Mouse (Mus musculus) cortical plate, adult 2 months (tissue): ENCODE data around the gene H2-M10.1. TPM values are rescaled to one million over a fixed set of nuclear protein-coding genes. Genes with fewer than 3 reads are reported as not detected.

Experiments used
- H3K27ac ChIP-seq: fragments of 200-500 bp; 2 replicates; pipeline ENCODE4 v1.5.1; 2012; ENCODE audit warnings: low read length, control low read depth, inconsistent platforms; ENCODE audit not compliant: insufficient read depth
- H3K4me1 ChIP-seq: fragments of 200-500 bp; 2 replicates; pipeline ENCODE4 v1.6.1; 2011; ENCODE audit warnings: low read length; ENCODE audit not compliant: control insufficient read depth, insufficient read depth
- H3K4me3 ChIP-seq: fragments of 200-500 bp; 2 replicates; pipeline ENCODE4 v1.5.1; 2011; ENCODE audit warnings: mild to moderate bottlenecking, low read length, control low read depth; ENCODE audit not compliant: insufficient read depth
- CTCF ChIP-seq: fragments of 200-500 bp; IDR thresholded peaks from 2 replicates; pipeline ENCODE4 v1.5.1; 2011; ENCODE audit warnings: mild to moderate bottlenecking, control low read depth, low read length; ENCODE audit not compliant: insufficient read depth; ENCODE audit errors: extremely low read depth
- POLR2A ChIP-seq: fragments of 200-500 bp; IDR thresholded peaks from 2 replicates; pipeline ENCODE4 v1.6.1; 2011; ENCODE audit warnings: mild to moderate bottlenecking, low read length, control low read depth; ENCODE audit not compliant: insufficient read depth; ENCODE audit errors: extremely low read depth
- polyA plus RNA-seq: library from polyadenylated mRNA; depleted of rRNA; stranded (reverse); fragments of >200 nt; gene quantifications from 2 replicates; pipeline ENCODE4 v1.2.3, GENCODE M21; 2012; rRNA removed

H2-M10.1 gene
- polyA plus RNA-seq, 1 experiment, result not detected

GRCm38 (mm10) chr17:36286390-36286789, 39.6 kb downstream of the H2-M10.1 start, which contains the start of gene H2-M10.2:
Gene H2-M10.2 (minus strand): TSS chr17:36286490.
- H3K4me3 ChIP-seq, result no peak within 1 kb of the TSS
- no peaks in the 10 kb centered on the region for H3K4me1 ChIP-seq
- TF ChIP-seq POLR2A (no peak), CTCF (no peak)
- no peak within 1 kb of the TSS for H3K27ac ChIP-seq

- TF ChIP-seq CTCF, result no peak
- TF ChIP-seq POLR2A, result no peak
- Histone ChIP-seq H3K4me3 (no peak overlapping the region), H3K4me1 (no peaks in the 10 kb centered on the region), H3K27ac (no peak overlapping the region)
These were observed 44.3 kb downstream of the H2-M10.1 start for GRCm38 (mm10) chr17:36281521-36282245.

GRCm38 (mm10) chr17:36274776-36275175, 51.2 kb downstream of the H2-M10.1 start:
- H3K4me1 ChIP-seq, result peaks cover 8% of the 10 kb centered on the region
- no peak overlapping the region for H3K4me3 ChIP-seq
- TF ChIP-seq POLR2A, result no peak
- no peak overlapping the region for H3K27ac ChIP-seq

- H3K4me1 ChIP-seq, result peaks cover 8% of the 10 kb centered on the region
- no peak overlapping the region for H3K27ac ChIP-seq
- no peak for TF ChIP-seq CTCF
- peak overlapping the region; percentile 86; the same call in 1 of the 2 replicates for H3K4me3 ChIP-seq
These were observed 52.2 kb downstream of the H2-M10.1 start for GRCm38 (mm10) chr17:36273796-36274195.

Other genes starting within 250 kb of the H2-M10.1 start
- gene Gm19684, start 204.5 kb downstream of the H2-M10.1 start, polyA plus RNA-seq, result not detected in 2 replicates
- gene Gm7030, start 196.7 kb downstream of the H2-M10.1 start, polyA plus RNA-seq, result not detected in 2 replicates
- not detected in 2 replicates for gene Gm8909, start 157.6 kb downstream of the H2-M10.1 start, polyA plus RNA-seq
- gene H2-T3, start 135.9 kb downstream of the H2-M10.1 start, polyA plus RNA-seq, result not detected in 2 replicates
- gene Rpp21, start 68.1 kb downstream of the H2-M10.1 start, polyA plus RNA-seq, result 59.3 and 60.0 TPM in 2 replicates
- gene Trim39, start 53.9 kb downstream of the H2-M10.1 start, polyA plus RNA-seq, result 30.6 and 34.9 TPM in 2 replicates
- gene H2-M10.2, start 39.7 kb downstream of the H2-M10.1 start, polyA plus RNA-seq, result not detected in 2 replicates
- not detected in 2 replicates for gene H2-M10.3, start 42.3 kb upstream of the H2-M10.1 start, polyA plus RNA-seq
- gene H2-M10.4, start 136.2 kb upstream of the H2-M10.1 start, polyA plus RNA-seq, result not detected in 2 replicates
- not detected in 2 replicates for gene H2-M11, start 220.9 kb upstream of the H2-M10.1 start, polyA plus RNA-seq